In the genomic region with DNA sequence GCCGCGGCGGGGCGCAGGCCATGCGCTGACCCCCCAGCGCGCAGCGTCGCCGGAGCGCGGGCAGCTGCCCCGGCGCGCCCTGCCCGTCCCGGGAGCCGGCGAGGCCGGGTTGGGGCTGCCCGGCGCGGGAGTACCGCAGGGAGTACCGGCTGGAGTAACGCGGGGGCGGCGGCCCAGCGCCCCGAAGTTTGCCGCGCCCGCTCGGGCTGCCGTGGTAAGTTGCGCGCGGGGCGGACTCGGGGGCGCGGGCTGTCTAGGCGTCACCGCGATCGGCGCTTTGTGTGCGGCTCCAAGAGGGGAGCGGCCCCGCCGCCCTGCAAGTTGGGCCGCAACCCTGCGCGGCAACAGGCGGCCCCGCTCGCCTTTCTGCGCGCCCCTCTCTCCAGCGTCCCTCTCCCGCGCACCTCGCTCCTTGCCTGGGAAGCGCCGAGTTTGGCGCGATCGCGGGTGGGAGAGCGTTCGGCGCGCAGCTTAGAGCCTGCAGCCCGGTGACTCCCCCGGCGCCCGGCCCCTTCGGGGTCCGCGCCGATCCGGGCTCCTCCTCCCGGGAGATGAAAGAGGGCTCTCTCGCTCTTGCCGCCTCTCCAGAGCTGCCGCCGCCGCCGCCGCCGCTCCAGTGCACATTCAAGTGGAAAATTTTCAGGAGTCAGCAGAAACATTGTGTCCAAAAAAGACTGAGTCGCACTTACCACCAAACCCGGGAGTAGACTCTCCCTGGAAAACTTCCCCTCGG, we compare ENCODE assay signal across 8 mouse cellular contexts. TPM values are rescaled to one million over a fixed set of nuclear protein-coding genes. Genes with fewer than 3 reads are reported as not detected.
DNase-seq lines count a peak whose midpoint lies in the region; ATAC-seq lines count a peak whose summit lies in the region.

No protein-coding gene starts in this region.

- peak; percentile 65 for ATAC-seq in lung, embryonic 15.5 days (ENCODE audit: borderline replicate concordance, extremely low read depth, low FRiP score, low TSS enrichment)

- DNase-seq in adrenal gland, adult 18-20 months (ENCODE audit: low spot score in 2 of 2): peak; percentile 65 to 71
- DNase-seq in cerebellum, adult 9-10 months: peak; percentile 65
- DNase-seq in frontal cortex, postnatal 10 days (ENCODE audit: low spot score in 2 of 2): peak; percentile 22 to 71
- DNase-seq in heart, postnatal 4 days: peak; percentile 83
- DNase-seq in layer of hippocampus, adult 9-11 months: peak; percentile 22
- peak; percentile 86 for DNase-seq in retina, postnatal 1 day
- no peak for DNase-seq in natural killer cell, adult 2 months (ENCODE audit: low spot score in 2 of 2)

- H3K27ac ChIP-seq in lung, embryonic 15.5 days: peak overlapping the region; percentile 99

- WGBS in lung, embryonic 15.5 days: under 1% methylated on average over 94 of the region's 95 CpGs

- no peaks in the 10 kb centered on the region for H3K27me3 ChIP-seq in lung, embryonic 15.5 days

- peak overlapping the region; percentile 81 for H3K4me3 ChIP-seq in lung, embryonic 15.5 days

- H3K36me3 ChIP-seq in lung, embryonic 15.5 days: no peaks in the 10 kb centered on the region

- H3K9me3 ChIP-seq in lung, embryonic 15.5 days: no peaks in the 10 kb centered on the region

- H3K4me1 ChIP-seq in lung, embryonic 15.5 days: peaks cover 34% of the 10 kb centered on the region

- peak overlapping the region; percentile 93 for H3K9ac ChIP-seq in lung, embryonic 15.5 days

- H3K4me2 ChIP-seq in lung, embryonic 15.5 days: peak overlapping the region; percentile 79

RNA-seq across cellular contexts. Expression of a gene that starts 0.6 kb away (rescaled TPM):
- total RNA-seq in adrenal gland, adult 18-20 months (2021): 100 to 1,000 TPM; 103 to 120 TPM
- 100 to 1,000 TPM; 180 to 186 TPM for total RNA-seq in heart, postnatal 4 days (2021)
- 23.1 and 30.0 TPM in 2 replicates for polyA plus RNA-seq in lung, embryonic 15.5 days (2015; fragmentation: Nextera tagmentation; extraction: Ambion mirVana)

Comparison
In these comparisons a context has a peak if more than half of its experiments do, and no peak if none do; other contexts are left out.
1. DNase-seq: peak in adrenal gland, adult 18-20 months (2 of 2), cerebellum, adult 9-10 months (single experiment), frontal cortex, postnatal 10 days (2 of 2), heart, postnatal 4 days (single experiment), layer of hippocampus, adult 9-11 months (single experiment) and retina, postnatal 1 day (single experiment); none in natural killer cell, adult 2 months (0 of 2).